Mouse (Mus musculus) brain, embryonic 14.5 days (tissue): ENCODE data around the gene Ncor2.

Source experiments
- CTCF ChIP-seq: fragments of 200-500 bp; IDR thresholded peaks from 2 replicates; pipeline ENCODE4 v1.5.1; 2012; ENCODE audit warnings: inconsistent platforms, mild to moderate bottlenecking, moderate library complexity, borderline replicate concordance; ENCODE audit not compliant: insufficient read depth, insufficient read length; ENCODE audit errors: extremely low read depth
- POLR2A ChIP-seq: fragments of 200-500 bp; IDR thresholded peaks from 2 replicates; pipeline ENCODE4 v1.6.1; 2012; ENCODE audit warnings: mild to moderate bottlenecking, inconsistent platforms, borderline replicate concordance; ENCODE audit not compliant: poor library complexity, insufficient read depth, insufficient read length, severe bottlenecking; ENCODE audit errors: extremely low read depth

GRCm38 (mm10) chr5:125140151-125140699 lies 38.8 kb downstream of the Ncor2 start:
- no peak for TF ChIP-seq POLR2A
- TF ChIP-seq CTCF: no peak
